Mouse (Mus musculus) embryonic fibroblast, embryonic 13.5 days (primary cell): ENCODE measurements at regions not wholly inside any gene's neighbourhood (a gene's known extent, or its start where the extent isn't known, plus 50 kb on each side); places are given as distances from the start of the nearest gene placed in this dataset.

Source experiments
- CTCF ChIP-seq: IDR thresholded peaks from 2 replicates; pipeline ENCODE4 v1.5.1; 2011; ENCODE audit warnings: mild to moderate bottlenecking, control low read depth, low read length, moderate library complexity, borderline replicate concordance; ENCODE audit not compliant: insufficient read depth
- POLR2A ChIP-seq: IDR thresholded peaks from 2 replicates; pipeline ENCODE4 v1.6.1; 2011; ENCODE audit warnings: low read depth, mild to moderate bottlenecking, control low read depth, low read length, moderate library complexity

DNA sequence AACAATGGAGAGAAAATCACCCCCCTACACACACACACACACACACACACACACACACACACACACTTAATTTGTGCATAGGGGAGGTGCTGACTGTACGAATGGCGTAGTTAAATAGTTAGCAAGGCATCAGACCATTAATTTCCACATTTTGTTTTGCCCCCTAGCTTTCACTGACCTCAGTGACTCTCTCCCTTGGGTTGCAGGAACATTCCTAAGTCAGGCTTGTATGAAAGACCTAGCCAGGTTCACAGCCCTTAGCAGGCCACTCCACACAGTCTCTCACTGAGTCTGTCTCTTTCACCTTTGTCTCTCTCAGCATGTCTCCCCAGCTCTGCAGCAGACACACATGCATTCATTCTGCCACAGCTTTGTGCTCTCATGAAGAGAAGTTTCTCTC is 101.6 kb upstream of the Bank1 start:
- TF ChIP-seq POLR2A (no peak), CTCF (no peak)
